Mouse (Mus musculus) stomach, postnatal 0 days (tissue): ENCODE results near the gene Gm11549.

Experiments
- CTCF ChIP-seq: IDR thresholded peaks from 2 replicates; pipeline ENCODE4 v1.5.1; 2016; ENCODE audit warnings: antibody characterized with exemption, low read depth, mild to moderate bottlenecking, moderate library complexity
- EP300 ChIP-seq: optimal IDR thresholded peaks from 2 replicates; pipeline ENCODE3; 2016; ENCODE audit warnings: antibody characterized with exemption

GRCm38 (mm10) chr3:36473222-36473621, 48.4 kb downstream of the Gm11549 start:
- TF ChIP-seq CTCF (no peak), EP300 (no peak)
